Mouse (Mus musculus) left cerebral cortex, postnatal 10 days (tissue): Measurements from ENCODE around the gene Nkain4. TPM values are rescaled to one million over a fixed set of nuclear protein-coding genes. Genes with fewer than 3 reads are reported as not detected.

Experiments
- DNase-seq, 2 experiments: peaks; one replicate each; pipeline ENCODE4 v3.0.0; 2021 to 2022; ENCODE audit warnings: low spot score in 2 of 2, mixed read lengths in 1 of 2; ENCODE audit errors: extremely low spot score in 1 of 2
- intact Hi-C: fragments of 180-260 bp; cut with DNase I; formaldehyde crosslinking; loops from one replicate; pipeline ENCODE4 v1.15.1; 2025
- total RNA-seq, 2 experiments: library from RNA; stranded (reverse); gene quantifications; 2 replicates each; pipeline ENCODE4 v1.2.3; 2021

The Nkain4 gene
- total RNA-seq, 2 experiments from 2014 or later, result 39.3 to 39.9 TPM

GRCm38 (mm10) chr2:180960187-180960586, 5.7 kb upstream of the Nkain4 start:
- intact Hi-C loops, result no loop called here
- no peak for DNase-seq

GRCm38 (mm10) chr2:180959605-180960004, 5.1 kb upstream of the Nkain4 start:
- intact Hi-C loops, result no loop called here
- DNase-seq, result no peak

DNA sequence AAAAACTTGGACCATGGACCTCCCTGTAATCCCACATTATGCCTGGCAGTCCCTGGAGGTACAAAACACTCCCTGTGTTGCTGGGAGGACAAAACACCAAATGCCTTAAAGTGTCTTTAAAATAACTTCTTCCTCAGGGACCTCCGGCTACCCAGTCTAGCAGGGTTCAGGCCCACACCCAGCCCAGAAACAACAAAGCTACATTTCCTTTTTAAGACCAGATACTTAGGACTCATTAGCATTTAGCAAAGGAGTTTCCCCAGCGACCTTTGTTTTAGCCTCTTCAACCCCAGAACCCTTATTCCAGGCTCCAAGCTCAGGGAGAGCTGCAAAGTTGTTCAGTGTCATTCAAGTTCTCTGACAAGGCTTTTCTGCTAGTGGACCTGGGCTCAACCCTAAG, 861 bp downstream of the Nkain4 start:
- no peak for DNase-seq
- intact Hi-C loops, result no loop called here

GRCm38 (mm10) chr2:180952731-180953171, 1.7 kb downstream of the Nkain4 start:
- intact Hi-C loops, result no loop called here
- peak in 1 of 2 experiments; percentile 62 for DNase-seq

DNA sequence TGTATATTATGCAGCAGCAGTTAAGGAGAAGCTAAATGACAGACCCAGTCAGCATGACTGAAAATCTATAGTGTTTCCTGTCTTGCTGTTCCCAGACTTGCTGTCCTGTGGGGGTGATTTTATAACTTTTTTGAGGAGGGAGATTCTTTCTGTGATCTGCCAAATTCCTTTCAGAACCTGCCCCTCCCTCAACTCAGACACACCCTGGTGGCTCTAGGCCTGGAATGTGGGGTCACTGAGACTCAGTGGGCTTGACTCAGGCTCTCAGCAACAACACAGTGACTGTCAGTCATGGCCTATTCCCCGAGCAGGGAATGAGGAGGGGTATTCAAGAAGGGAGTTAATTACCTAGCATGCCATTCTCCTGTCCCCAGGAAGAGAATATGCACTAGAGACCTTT, 4.6 kb downstream of the Nkain4 start:
- no peak for DNase-seq

GRCm38 (mm10) chr2:180941869-180942268, 12.6 kb downstream of the Nkain4 start:
- intact Hi-C loops, result no loop called here
- peak; percentile 41 to 44 for DNase-seq

More for the DNA sequence above, 4.6 kb downstream of the Nkain4 start:
- intact Hi-C loops, result no loop called here

DNA sequence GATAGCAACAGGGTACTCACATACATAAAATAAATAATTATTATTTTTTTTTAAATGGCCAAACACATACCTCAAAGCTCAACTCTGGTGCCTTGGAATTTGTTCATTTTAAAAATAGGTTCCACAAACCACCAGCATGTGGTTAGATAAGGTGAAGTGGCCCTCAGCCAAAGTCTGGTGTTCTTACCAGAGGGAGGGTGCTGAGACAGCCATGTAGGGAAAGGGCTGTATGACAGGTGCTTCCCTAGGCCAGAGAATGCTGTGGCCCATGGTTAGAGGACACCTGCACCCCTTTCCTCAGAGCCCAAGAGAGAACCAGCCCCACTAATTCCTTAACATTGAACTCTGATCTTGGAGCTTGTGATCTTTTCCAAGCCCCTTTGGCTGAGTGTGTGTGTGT, 14.3 kb downstream of the Nkain4 start:
- intact Hi-C loops, result no loop called here
- DNase-seq, result no peak

DNA sequence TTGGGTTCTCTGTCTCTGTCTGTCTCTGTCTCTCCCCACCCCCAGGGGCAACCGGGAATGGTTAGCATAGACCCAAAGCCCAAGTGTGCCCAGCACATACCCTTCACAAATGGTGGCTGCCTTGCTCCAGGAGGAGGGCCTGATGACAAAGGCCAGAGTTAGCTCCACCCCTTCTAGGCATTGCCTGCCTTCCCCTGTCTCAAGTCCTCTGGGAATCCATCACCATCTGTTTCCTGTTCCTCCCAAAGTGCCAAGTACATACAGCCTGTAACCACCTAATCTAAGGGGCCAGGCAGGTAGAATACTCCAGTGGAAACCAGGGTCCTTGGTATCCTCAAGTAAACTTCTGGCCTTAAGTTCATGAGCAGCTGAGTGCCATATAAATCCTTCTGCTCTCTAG, 22.1 kb downstream of the Nkain4 start:
- no peak for DNase-seq
- intact Hi-C loops, result no loop called here

GRCm38 (mm10) chr2:180928723-180929122, 25.8 kb downstream of the Nkain4 start, which contains the start of gene Birc7:
TSS of gene Birc7 (plus strand) at chr2:180929023.
- no peak for DNase-seq
- intact Hi-C loops, result loop anchor here (10.0 kb wide), 1 partner anchor 126 kb away; no protein-coding TSS in a partner anchor

GRCm38 (mm10) chr2:180925176-180925575, 29.3 kb downstream of the Nkain4 start:
- intact Hi-C loops, result loop anchor here (1.0 to 10.0 kb wide), 2 partner anchors 39 to 130 kb away; no protein-coding TSS in a partner anchor
- DNase-seq, result peak; percentile 40 to 65

- intact Hi-C loops, result loop anchor here (10.0 kb wide), 1 partner anchor 132 kb away; no protein-coding TSS in a partner anchor
- DNase-seq, result no peak
Observed at GRCm38 (mm10) chr2:180922739-180923138, 31.8 kb downstream of the Nkain4 start.

DNA sequence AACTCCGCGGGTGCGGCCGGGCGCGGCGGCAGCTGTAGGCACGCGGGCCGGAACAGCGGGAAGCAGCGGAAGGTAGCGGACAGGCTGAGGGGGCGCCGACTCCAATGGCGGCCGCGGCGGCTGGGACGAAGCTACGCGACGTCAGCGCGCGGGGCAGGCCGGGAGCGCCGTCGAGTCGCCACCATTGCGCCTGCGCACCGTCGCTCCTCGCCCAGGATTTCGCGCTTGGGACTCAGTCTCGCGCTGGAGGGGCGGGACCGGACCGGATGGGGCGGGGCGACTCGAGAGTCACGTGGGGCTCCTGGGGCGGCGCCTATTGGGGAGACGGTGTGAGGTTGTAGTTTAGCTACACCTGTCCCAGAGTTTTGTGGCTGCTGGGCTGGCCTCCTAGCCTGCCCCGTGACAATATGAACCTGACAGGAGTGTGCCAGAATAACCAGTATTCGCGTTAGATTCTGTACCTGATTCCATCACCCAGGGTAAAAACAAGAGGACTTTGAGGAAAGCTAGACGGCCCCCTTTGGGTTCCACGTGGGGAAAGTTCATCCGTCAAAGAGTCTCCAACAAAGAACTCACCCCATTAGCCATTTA, 33.6 kb downstream of the Nkain4 start, which contains the start of gene Ythdf1:
TSS of gene Ythdf1 (minus strand) at position 140 of the 591 bp plus-strand sequence.
- DNase-seq, result peak; percentile 94 to 99
- intact Hi-C loops, result loop anchor here (10.0 kb wide), 1 partner anchor 134 kb away; no protein-coding TSS in a partner anchor

- DNase-seq, result peak; percentile 27 to 56
- intact Hi-C loops, result loop anchor here (10.0 kb wide), 1 partner anchor 135 kb away; no protein-coding TSS in a partner anchor
Observed at GRCm38 (mm10) chr2:180919913-180920809, 34.3 kb downstream of the Nkain4 start.

DNA sequence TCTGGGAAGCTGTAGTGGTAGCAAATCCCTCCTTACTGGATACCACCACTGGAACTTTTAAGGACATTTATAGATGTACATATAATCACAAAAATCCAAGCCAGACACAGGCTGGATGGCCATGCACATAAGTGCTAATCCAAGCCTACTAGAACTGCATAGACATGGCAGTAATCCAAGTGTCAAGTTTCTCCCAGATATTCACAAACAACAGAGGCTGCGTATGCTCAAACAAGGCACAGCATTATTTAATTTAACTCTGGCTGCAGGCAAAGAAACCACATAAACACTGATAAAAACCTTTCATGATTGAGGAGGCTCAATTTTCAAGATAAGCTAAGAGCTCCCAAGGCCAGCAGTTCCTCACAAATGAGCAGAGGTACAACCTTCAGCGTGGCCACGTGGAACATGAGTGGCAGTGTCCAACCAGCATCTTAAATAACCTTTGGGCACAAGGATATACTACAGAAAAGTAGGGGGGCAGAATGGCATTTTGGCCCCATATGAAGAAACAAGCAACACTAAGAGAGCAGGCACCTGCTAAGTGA, 38.5 kb downstream of the Nkain4 start:
- no peak for DNase-seq
- intact Hi-C loops, result no loop called here

DNA sequence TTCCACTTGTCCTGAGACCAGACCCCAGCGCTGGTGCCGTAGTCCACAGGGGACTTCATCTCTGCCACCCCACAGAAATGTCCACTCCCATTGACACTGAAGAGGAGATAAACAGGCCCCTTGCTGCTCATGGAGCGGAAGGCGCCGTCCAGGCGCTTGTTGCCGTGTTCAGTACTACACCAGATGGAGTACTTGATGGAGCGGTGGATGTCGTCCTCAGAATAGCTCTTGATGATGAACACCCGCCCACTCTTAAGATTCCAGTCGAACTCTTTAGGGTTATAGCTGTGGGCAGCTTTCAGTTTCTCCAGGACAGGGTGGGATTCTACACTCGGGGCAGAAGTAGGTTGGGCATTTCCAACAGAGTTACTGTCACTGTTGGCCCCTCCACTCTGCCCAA, 43.6 kb downstream of the Nkain4 start:
- no peak for DNase-seq
- intact Hi-C loops, result loop anchor here (5.0 kb wide), 1 partner anchor 61 kb away; no protein-coding TSS in a partner anchor

DNA sequence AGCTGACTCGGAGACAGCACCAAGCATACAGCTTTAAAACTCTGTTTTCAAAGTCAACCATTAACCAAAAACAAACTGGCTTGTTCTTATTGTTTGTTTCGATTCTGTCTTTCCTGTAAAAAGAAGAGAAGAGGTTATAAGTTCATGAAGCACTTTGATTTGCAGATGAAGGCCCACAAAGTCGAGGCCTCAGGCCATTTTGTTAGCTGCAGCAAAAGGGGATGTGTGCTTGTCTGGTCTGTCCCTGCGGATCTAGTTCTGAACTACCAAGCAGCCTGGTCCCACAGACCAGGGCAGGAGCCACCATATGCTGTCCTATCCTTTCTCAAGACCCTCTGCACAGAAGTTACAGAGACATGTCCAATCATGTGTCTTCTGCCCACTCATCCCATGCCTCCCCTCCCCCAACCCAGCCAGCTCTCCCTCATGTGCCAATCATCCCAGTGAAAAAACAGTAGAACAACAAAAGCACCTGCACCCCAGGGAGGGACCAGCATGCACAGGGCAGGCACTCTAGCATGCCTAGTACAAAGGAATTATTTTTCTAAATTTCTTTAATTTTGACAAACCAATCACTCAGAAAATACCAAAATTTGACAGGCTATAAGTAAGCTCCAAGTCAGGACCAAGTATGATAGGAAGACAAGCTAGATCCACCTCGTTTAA, 48.8 kb downstream of the Nkain4 start:
- intact Hi-C loops, result no loop called here

GRCm38 (mm10) chr2:180904435-180905208, 49.9 kb downstream of the Nkain4 start:
- DNase-seq, result no peak
- intact Hi-C loops, result no loop called here

More for the DNA sequence above, 48.8 kb downstream of the Nkain4 start:
- no peak for DNase-seq

GRCm38 (mm10) chr2:180902086-180902485, 52.4 kb downstream of the Nkain4 start:
- peak in 1 of 2 experiments; percentile 24 for DNase-seq
- intact Hi-C loops, result no loop called here
